Mouse (Mus musculus) embryonic fibroblast, embryonic 13.5 days (primary cell): ENCODE measurements around the gene Atp5c1. TPM values are rescaled to one million over a fixed set of nuclear protein-coding genes. Genes with fewer than 3 reads are reported as not detected.

Experiments used
- H3K27ac ChIP-seq: 2 replicates; pipeline ENCODE4 v1.5.1; 2012; ENCODE audit warnings: low read length, control low read depth, inconsistent platforms; ENCODE audit not compliant: insufficient read depth
- H3K4me1 ChIP-seq: 2 replicates; pipeline ENCODE4 v1.6.1; 2011; ENCODE audit warnings: low read length; ENCODE audit not compliant: control insufficient read depth, insufficient read depth
- H3K4me3 ChIP-seq: 2 replicates; pipeline ENCODE4 v1.5.1; 2011; ENCODE audit warnings: mild to moderate bottlenecking, control low read depth, low read length; ENCODE audit not compliant: insufficient read depth
- CTCF ChIP-seq: IDR thresholded peaks from 2 replicates; pipeline ENCODE4 v1.5.1; 2011; ENCODE audit warnings: mild to moderate bottlenecking, control low read depth, low read length, moderate library complexity, borderline replicate concordance; ENCODE audit not compliant: insufficient read depth
- POLR2A ChIP-seq: IDR thresholded peaks from 2 replicates; pipeline ENCODE4 v1.6.1; 2011; ENCODE audit warnings: low read depth, mild to moderate bottlenecking, control low read depth, low read length, moderate library complexity
- polyA plus RNA-seq: library from polyadenylated mRNA; stranded (reverse); fragments of >200 nt; gene quantifications from 2 replicates; pipeline ENCODE4 v1.2.4, GENCODE M21; 2011; ENCODE audit warnings: low read depth; ENCODE audit not compliant: missing spikeins, insufficient read length

Atp5c1 gene
- polyA plus RNA-seq, 1 experiment, result 313 TPM

DNA sequence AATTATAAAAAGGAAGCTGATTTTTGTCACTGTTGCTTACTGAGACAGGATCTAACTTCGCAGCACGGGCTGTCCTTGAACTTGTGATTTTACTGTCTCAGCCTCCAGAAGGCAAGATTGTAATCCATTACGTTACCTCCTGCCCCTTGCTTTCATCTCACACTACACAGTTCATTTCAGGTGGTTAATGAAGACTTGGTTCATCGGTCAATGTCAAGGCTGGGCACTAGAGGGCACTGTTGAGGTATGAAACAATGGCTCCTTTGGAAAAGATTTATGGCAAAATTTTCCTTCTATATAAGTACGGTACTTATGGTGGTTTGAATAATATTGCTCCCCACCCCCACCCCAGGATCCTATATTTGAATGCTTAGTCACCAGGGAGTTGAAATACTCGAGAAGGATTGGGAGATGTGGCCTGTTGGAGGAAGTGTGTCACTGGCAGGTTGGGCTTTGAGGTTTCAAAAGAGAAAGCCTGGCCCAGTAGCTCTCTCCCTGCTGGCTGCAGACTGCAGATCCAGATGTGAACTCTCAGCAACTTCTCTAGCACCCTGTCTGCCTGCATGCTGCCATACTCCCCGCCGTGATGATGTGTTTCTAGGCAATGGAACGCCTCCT lies 18.4 kb upstream of the Atp5c1 start:
- TF ChIP-seq CTCF (no peak), POLR2A (no peak)
- no peak overlapping the region for H3K4me3 ChIP-seq
- no peaks in the 10 kb centered on the region; the same call in 1 of the 2 replicates for H3K4me1 ChIP-seq
- H3K27ac ChIP-seq, result no peak overlapping the region

DNA sequence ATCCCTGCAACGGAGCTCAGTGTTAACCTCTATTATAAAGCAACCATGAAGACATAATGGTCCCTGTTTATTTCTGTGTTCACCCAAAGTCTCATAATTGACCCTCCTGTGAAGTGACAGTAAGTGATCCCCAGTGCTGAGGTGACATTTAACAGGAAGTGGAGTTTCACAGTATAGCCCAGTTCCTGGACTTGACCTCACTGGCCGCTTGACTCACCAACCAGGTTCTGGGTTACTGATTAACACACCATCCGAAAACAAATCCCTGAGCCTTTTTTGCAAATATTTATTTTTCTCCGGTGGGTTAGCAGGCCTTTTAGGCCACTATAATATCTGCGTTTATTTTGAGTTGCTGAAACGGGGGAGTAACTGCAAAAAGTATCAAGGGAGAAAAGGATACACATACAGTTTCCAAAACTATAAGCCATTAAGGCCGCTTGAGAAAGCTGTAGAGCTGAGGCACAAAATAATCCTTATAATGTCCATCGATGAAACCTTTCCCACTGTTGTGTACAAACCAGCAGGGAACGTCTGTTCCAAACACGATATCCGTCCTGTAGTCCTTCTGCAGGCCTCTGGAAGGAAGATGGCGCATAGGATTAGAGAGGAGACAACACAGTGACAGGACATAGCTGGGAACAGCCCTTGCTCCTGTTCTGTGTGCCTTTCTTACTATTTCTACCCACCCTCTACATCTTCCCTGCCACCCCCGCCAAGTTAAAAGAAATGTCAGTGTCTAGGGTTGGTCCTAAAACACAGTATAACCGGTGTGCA lies 14.2 kb upstream of the Atp5c1 start:
- Histone ChIP-seq H3K4me1 (no peaks in the 10 kb centered on the region; the same call in 1 of the 2 replicates), H3K27ac (no peak overlapping the region), H3K4me3 (no peak overlapping the region)
- TF ChIP-seq CTCF (no peak), POLR2A (no peak)

DNA sequence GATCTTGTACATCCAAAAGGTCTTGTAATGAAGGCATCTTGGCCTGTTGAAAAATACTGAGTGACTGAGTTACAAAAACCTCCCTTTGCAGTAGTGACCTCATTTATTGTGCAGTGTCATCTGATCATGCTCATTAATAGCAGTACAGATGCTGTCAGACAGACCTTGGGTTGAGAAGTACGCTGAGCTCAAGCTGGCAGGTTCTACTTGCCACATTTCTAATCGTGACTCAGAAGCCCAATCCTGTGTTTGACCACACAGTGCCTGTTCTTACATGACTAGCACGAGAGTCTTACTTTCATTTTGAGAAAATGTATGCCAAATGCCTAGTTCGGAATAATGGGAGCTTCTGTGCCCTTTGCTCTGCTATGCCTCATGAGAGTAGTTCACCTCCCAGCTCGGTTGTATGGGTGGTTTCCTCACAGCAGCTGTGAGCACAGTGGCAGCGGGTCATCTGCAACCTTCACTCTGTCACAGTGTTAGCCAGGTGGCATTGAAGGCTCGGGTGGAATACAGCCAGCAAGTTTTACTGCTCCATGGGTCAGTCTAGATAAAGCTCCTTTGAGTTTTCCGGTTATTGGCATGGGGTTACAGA lies 7.0 kb upstream of the Atp5c1 start:
- TF ChIP-seq POLR2A (no peak), CTCF (no peak)
- no peaks in the 10 kb centered on the region for H3K4me1 ChIP-seq
- H3K27ac ChIP-seq, result no peak overlapping the region
- no peak overlapping the region for H3K4me3 ChIP-seq

DNA sequence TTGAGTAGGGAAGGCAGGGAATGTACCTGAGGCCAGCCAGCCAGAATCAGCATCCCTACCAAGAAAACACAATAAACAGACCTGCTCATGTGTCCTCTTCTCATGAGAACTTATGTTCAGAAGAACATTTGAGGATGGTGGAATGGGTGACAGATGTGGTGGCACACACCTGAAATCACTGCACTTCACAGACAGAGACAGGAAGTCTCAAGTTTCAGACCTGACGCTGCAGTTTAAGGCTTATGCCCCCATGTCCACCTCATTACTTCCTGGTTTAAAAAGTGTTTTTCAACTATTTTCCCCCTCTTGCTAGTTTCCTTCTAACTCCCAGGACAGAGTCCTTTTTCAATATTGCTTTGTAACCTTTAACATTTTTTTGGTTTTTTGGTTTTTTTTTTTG lies 2.4 kb upstream of the Atp5c1 start:
- Histone ChIP-seq H3K4me1 (peaks cover 3% of the 10 kb centered on the region; the same call in 1 of the 2 replicates), H3K4me3 (no peak overlapping the region), H3K27ac (no peak overlapping the region)
- TF ChIP-seq POLR2A (no peak), CTCF (no peak)

DNA sequence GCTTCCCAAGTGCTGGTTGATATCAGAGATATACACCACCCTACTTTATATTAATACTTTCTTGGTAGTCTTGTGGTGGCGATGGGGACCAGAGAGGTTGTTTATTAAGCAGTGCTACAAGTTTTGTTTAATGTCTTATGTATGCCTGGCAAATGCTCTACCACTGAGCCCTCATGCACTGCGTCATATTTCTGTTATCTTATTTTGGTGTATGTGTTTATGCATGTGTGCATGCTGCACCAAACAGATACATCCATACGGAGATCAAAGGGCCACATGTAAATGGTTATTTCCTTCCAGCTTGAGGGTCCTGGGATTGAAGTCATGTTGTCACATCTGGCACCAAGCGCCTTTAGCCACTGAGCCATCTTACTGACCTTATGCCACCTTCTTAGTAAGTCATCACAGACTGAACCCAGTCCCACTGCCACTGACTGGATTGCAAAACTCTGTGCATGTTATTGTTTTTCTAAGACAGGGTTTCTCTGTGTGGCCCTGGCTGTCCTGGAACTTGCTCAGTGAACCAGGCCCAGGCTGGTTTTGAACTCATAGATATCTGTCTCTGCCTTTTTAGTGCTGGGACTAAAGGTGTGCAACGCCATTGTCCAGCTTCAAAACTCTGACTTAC lies 1.3 kb upstream of the Atp5c1 start:
- TF ChIP-seq POLR2A, result no peak
- no peak for TF ChIP-seq CTCF
- no peak overlapping the region for H3K27ac ChIP-seq
- H3K4me1 ChIP-seq, result peaks cover 3% of the 10 kb centered on the region; the same call in 1 of the 2 replicates
- peak overlapping the region; percentile 42 for H3K4me3 ChIP-seq

DNA sequence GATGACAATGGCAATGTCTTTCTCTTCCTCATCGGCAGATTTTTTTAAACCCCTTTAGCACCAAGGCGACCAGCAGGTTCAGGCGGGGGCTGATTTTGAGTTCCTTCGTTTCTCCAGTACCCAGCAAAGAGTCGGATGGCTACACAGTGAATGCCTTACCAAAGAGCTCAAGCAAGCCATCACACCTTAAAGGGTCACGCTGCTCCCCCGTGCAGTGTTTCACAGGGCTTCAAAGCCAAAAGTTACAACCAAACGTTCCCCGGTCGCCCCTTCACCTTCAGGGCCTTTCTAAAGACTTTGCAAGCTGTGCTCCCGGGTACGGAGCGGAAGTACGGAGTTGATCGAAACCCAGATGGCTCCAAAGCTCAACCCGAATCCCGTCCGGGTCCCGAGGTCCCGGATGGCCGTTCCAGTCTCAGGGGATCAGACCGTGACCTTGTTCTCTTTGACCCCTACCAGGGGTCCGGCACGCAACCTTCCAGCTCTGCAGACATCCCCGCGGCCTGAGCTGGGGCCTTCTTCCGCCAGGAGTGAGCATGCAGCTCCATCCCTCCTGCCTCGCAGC lies 483 bp downstream of the Atp5c1 start:
- H3K4me1 ChIP-seq, result peaks cover 3% of the 10 kb centered on the region; the same call in 1 of the 2 replicates
- no peak for TF ChIP-seq CTCF
- TF ChIP-seq POLR2A, result no peak
- peak overlapping the region; percentile 86 for H3K4me3 ChIP-seq
- peak overlapping the region; percentile 45; the same call in 1 of the 2 replicates for H3K27ac ChIP-seq

DNA sequence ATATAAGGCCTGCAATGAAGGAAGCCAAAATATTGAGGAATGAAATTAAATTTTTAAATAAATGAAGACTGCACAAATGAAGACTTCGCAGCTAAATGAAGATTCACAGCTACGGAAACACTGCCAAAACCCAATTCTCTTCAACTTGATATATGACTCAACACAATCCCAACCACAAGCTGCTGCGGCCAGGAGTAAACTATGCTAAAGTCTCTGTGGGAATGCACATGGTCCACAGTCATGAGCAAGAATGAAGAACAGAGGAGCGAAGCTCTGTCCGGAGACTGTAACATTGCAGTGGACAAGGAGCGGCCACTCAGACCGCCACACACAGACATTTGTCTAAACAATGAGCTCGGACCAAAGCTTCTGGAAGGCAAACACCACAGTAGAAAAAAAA lies 3.6 kb downstream of the Atp5c1 start:
- Histone ChIP-seq H3K4me1 (peaks cover 3% of the 10 kb centered on the region; the same call in 1 of the 2 replicates), H3K4me3 (no peak overlapping the region), H3K27ac (no peak overlapping the region)
- TF ChIP-seq CTCF (no peak), POLR2A (no peak)

DNA sequence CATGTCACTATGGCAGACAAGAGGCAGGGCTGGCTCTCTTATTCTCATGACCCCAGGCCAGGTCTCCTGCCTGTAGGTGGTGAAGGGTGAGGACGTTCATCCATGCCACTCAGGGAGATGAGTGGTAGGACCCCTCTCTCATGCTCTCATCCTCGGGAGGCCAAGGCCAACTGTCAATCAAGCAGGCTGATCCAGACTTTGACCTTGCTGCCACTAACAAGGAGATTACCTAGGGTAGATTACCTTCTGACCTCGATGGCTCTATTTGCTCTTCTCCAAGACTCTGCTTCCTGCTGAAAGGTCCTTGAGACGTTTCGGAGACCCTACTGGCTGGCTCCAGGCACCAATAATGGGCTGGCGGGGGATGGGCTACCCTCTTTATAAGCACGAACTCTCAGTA lies 5.8 kb downstream of the Atp5c1 start:
- Histone ChIP-seq H3K27ac (no peak overlapping the region), H3K4me3 (no peak overlapping the region), H3K4me1 (no peaks in the 10 kb centered on the region)
- TF ChIP-seq CTCF (no peak), POLR2A (no peak)

DNA sequence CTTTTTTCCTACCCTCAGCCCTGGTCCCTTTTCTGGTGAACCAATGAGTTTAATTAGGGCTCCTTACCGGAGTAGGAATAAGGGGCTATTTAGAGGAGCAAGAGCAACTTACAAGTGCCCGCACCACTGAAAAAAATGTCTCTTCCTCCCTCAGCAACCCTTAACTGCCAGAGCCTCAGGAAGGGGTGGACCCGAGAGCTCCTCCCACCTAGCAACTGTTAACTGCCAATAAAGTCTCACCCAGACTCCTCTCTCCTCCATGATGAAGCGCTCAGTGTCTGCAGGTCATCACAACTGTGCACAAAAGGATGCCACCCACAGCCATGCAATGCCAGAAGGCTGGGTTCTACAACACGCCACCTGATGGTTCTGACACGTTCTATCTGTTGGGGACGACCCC lies 8.6 kb downstream of the Atp5c1 start:
- Histone ChIP-seq H3K27ac (no peak overlapping the region), H3K4me1 (no peaks in the 10 kb centered on the region), H3K4me3 (no peak overlapping the region)
- TF ChIP-seq CTCF, result no peak
- no peak for TF ChIP-seq POLR2A
